Mouse (Mus musculus) E14TG2a.4 (cell line): ENCODE data around the gene Med13.

ENCODE experiments used
- CTCF ChIP-seq: conservative IDR thresholded peaks from 2 replicates; pipeline ENCODE4 v1.5.1; 2014; ENCODE audit warnings: low read length
- NANOG ChIP-seq: IDR thresholded peaks from 2 replicates; pipeline ENCODE4 v1.6.1; 2014; ENCODE audit warnings: borderline replicate concordance, low read length, mixed read lengths

DNA sequence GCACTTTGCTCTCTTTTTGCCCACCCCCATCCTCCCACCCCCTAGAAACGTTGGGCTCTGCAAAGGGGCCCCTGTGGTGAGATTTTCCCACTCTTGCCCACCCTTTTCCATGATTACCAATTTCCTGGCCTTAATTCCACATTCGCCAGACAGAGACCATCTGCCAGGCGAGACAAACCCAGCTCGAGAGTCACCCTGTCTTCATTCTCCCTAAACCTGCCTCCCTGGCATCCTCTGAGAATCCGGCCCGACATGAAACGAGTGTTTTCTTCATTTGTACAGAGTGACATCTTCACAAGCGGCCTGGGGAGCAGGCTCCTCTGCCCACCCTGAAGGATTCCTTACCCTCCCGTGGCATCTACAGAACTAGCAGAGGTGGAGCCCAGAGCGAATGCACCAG is 29.2 kb upstream of the Med13 start:
- no peak for TF ChIP-seq CTCF
- no peak for TF ChIP-seq NANOG
